Mouse (Mus musculus) heart, embryonic 16.5 days (tissue): ENCODE results near the gene Ifnk. TPM values are rescaled to one million over a fixed set of nuclear protein-coding genes. Genes with fewer than 3 reads are reported as not detected.

Experiments
- ATAC-seq: fragments of 200-750 bp; cut with Nextera tagmentation; replicated peaks from 2 replicates; pipeline ENCODE4 v1.8.0; 2017; ENCODE audit warnings: moderate number of reproducible peaks; ENCODE audit not compliant: insufficient read depth, low FRiP score; ENCODE audit errors: extremely low read depth
- H3K27ac ChIP-seq: fragments of 300-500 bp; sonication (generic); 2 replicates; pipeline ENCODE4 v1.5.1; 2014; ENCODE audit warnings: mild to moderate bottlenecking, low read length, control low read depth, moderate library complexity
- H3K27me3 ChIP-seq: fragments of 300-500 bp; sonication (generic); 2 replicates; pipeline ENCODE4 v1.6.1; 2014; ENCODE audit warnings: low read length, mixed read lengths; ENCODE audit not compliant: control insufficient read depth, insufficient read depth
- H3K36me3 ChIP-seq: fragments of 300-500 bp; sonication (generic); 2 replicates; pipeline ENCODE4 v1.6.1; 2014; ENCODE audit not compliant: control insufficient read depth, insufficient read depth
- H3K4me1 ChIP-seq: fragments of 300-500 bp; sonication (generic); 2 replicates; pipeline ENCODE4 v1.6.1; 2014; ENCODE audit warnings: low read length, mixed read lengths; ENCODE audit not compliant: control insufficient read depth, insufficient read depth
- H3K4me2 ChIP-seq: fragments of 300-500 bp; sonication (generic); 2 replicates; pipeline ENCODE4 v1.6.1; 2014; ENCODE audit warnings: low read depth, mild to moderate bottlenecking, control low read depth, low read length
- H3K4me3 ChIP-seq: fragments of 300-500 bp; sonication (generic); 2 replicates; pipeline ENCODE4 v1.5.1; 2014; ENCODE audit warnings: mild to moderate bottlenecking, control low read depth, low read length
- H3K9ac ChIP-seq: fragments of 300-500 bp; sonication (generic); 2 replicates; pipeline ENCODE4 v1.6.1; 2014; ENCODE audit warnings: low read length, control low read depth
- H3K9me3 ChIP-seq: fragments of 300-500 bp; sonication (generic); replicated peaks from 2 replicates; pipeline ENCODE4 v1.6.1; 2016; ENCODE audit warnings: low read length; ENCODE audit not compliant: control insufficient read depth
- WGBS: fragments of 180-500 bp; shearing (Covaris S2); extraction: QIAGEN DNeasy Blood & Tissue Kit; methylation state at CpG from one replicate; pipeline ENCODE4 v1.1.7; 2014; 5-methylcytosine and 5-hydroxymethylcytosine counted together
- polyA plus RNA-seq: library from polyadenylated mRNA; unstranded; fragments of >200 nt; fragmentation: Nextera tagmentation; extraction: Ambion mirVana; gene quantifications from 2 replicates; pipeline ENCODE4 v1.2.1, GENCODE M21; 2015

Gene Ifnk
- polyA plus RNA-seq, 1 experiment from 2014 or later = 0.18 TPM

DNA sequence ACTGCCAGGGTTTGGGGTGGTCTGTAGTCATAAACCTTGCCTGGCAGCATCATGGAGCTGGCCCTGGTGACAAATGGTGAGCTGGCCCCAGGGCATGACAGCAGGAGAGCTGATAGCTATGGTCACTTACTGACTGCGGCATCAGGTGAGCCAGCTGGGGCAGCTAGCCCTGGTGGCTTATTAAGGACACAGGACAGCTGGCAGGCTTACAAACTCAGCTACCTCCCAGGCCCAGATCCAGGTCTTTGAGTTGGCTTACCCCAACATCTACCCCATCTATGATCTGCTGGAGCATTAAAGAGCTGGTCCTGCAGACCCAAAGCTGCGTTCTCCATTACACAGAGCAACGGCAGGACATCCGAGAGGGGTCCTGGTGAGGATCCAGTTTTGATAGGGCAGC lies 18.4 kb upstream of the Ifnk start:
- no peaks in the 10 kb centered on the region for H3K9me3 ChIP-seq
- H3K36me3 ChIP-seq = no peaks in the 10 kb centered on the region
- no peak overlapping the region for H3K9ac ChIP-seq
- no peak overlapping the region for H3K4me3 ChIP-seq
- H3K27me3 ChIP-seq = no peaks in the 10 kb centered on the region
- H3K4me1 ChIP-seq = no peaks in the 10 kb centered on the region; the same call in 1 of the 2 replicates
- ATAC-seq = no peak
- WGBS = 72% methylated on average over 4 of the region's 4 CpGs
- no peak overlapping the region for H3K4me2 ChIP-seq
- no peak overlapping the region for H3K27ac ChIP-seq

DNA sequence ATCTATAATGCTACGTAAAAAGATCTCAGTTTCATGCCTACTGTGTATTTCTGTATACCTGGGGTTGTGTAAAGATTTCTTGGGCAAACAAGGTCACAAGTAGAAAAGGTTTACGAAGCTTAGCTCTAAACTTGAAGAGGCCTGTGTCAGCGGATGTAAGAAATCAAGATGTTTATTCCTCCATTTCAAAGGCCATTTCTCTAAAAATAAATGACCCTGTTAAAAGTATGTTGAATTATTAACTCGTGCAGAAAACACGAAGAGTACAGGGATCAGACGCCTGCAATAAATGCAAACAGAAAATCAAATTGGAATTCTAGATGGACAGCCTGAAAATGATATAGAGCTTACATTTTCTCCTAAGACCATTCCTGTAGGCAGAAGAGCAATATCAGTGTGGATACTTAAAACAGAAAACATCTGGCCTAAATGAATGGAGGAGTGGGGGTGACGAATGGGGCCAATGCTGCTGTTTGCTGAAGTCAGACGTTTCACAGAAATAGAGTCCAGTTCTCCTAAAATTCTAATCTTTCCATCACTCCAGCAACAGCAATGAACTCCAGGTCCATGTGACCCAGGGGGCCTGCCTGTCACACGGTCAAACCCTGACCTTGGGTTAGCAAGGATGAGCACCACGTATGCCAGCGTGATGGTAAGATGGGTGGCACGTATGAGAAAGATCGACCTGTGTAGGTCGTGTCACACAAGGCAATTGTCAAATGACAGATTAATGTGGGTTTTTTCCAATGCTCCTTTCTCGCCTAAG lies 16.8 kb upstream of the Ifnk start:
- no peak overlapping the region for H3K9ac ChIP-seq
- ATAC-seq = no peak
- no peak overlapping the region for H3K4me2 ChIP-seq
- H3K4me1 ChIP-seq = no peaks in the 10 kb centered on the region; the same call in 1 of the 2 replicates
- H3K9me3 ChIP-seq = no peaks in the 10 kb centered on the region
- 74% methylated on average over 15 of the region's 15 CpGs for WGBS
- no peak overlapping the region for H3K27ac ChIP-seq
- no peak overlapping the region for H3K4me3 ChIP-seq
- no peaks in the 10 kb centered on the region for H3K36me3 ChIP-seq
- H3K27me3 ChIP-seq = no peaks in the 10 kb centered on the region

DNA sequence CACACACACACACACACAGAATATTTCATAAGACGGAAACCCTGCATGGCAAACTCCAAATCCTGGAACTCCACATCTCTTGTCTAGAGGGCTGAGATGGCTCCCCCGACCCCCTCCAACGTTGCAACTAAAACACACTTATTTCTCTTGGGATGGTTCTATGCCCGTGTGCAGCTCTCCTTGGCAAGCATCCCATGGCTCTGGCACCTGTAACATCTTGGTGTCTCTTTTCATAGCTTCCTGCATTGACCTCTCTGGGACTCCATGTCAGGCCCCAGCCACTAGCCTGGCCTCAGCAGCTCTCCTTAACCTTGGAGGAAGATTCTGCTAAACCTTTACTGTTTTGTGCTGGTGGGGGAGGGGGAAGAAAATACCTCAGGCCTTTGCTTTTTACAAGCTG lies 16.1 kb upstream of the Ifnk start:
- H3K4me2 ChIP-seq = no peak overlapping the region
- H3K27ac ChIP-seq = no peak overlapping the region
- ATAC-seq = no peak
- no peaks in the 10 kb centered on the region for H3K36me3 ChIP-seq
- no peaks in the 10 kb centered on the region for H3K9me3 ChIP-seq
- 83% methylated on average over 4 of the region's 4 CpGs for WGBS
- no peak overlapping the region for H3K4me3 ChIP-seq
- no peaks in the 10 kb centered on the region for H3K4me1 ChIP-seq
- H3K9ac ChIP-seq = no peak overlapping the region
- no peaks in the 10 kb centered on the region for H3K27me3 ChIP-seq

DNA sequence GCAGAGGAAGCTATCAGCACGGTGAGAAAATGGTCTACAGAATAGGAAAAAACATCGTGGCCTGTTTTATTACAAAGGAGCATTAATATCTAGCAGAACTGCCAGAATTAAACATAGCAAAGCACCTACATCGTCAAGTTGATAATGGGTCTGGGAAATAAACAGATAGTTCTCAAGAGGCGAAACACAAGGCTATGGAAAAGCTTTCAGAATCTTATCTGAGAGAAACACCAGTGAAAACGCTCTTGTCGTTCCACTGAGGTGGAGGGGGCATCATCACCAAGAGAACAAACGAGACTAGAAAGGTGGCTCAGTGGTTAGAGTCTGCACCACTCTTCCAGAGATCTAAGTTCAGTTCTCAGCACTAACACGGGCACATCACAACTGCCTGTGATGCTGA lies 14.9 kb upstream of the Ifnk start:
- no peak overlapping the region for H3K4me2 ChIP-seq
- H3K4me1 ChIP-seq = no peaks in the 10 kb centered on the region
- no peak for ATAC-seq
- H3K4me3 ChIP-seq = no peak overlapping the region
- H3K36me3 ChIP-seq = no peaks in the 10 kb centered on the region
- H3K9me3 ChIP-seq = no peaks in the 10 kb centered on the region
- H3K27ac ChIP-seq = no peak overlapping the region
- WGBS = 44% methylated on average over 8 of the region's 8 CpGs
- H3K9ac ChIP-seq = no peak overlapping the region
- no peaks in the 10 kb centered on the region for H3K27me3 ChIP-seq

DNA sequence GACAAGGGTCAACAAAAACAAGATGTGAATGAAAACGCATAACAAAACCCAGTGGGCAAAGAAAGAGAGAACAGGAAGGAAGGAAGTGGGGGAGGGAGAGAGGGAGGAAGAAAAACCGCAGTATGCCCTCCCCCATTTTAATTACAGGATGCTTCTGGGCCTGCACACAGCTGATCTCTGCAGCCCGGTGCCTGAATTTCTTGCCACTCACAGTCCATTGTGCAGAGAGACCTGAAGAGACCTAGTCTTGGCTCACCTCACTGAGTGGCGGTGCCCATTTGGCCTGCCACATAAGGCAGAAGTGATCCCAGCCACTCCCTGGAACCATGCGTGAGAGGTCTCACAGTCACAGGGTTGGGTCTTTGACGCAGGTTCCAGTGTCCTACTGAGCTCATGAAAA lies 13.8 kb upstream of the Ifnk start:
- ATAC-seq = no peak; the same call in 1 of the 2 replicates
- 62% methylated on average over 6 of the region's 6 CpGs for WGBS
- no peaks in the 10 kb centered on the region for H3K36me3 ChIP-seq
- H3K9ac ChIP-seq = no peak overlapping the region
- no peak overlapping the region for H3K4me2 ChIP-seq
- H3K27me3 ChIP-seq = no peaks in the 10 kb centered on the region
- H3K4me1 ChIP-seq = no peaks in the 10 kb centered on the region
- no peak overlapping the region for H3K27ac ChIP-seq
- H3K9me3 ChIP-seq = no peaks in the 10 kb centered on the region
- H3K4me3 ChIP-seq = no peak overlapping the region

DNA sequence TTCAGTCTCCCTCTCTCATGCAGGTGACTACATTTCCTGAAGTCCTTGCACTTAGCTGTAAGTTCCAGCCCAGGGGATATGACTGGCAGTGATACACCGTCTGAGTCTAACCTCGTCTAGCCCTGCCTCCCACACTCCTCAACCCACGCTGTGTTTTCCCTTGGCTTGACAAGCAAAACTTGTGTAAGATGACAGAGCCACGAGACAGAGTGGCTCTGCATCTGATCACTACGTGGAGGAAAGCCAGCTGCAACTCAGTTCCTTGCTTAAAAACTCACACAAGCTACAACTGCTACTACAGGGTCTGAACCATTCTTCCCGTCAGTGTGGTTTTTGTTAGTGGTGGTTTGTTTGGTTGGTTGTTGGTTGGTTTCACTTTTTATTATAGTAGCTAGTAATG lies 11.5 kb upstream of the Ifnk start:
- Histone ChIP-seq H3K4me3 (no peak overlapping the region), H3K4me2 (no peak overlapping the region), H3K4me1 (no peaks in the 10 kb centered on the region), H3K9me3 (no peaks in the 10 kb centered on the region), H3K27me3 (no peaks in the 10 kb centered on the region), H3K36me3 (no peaks in the 10 kb centered on the region), H3K27ac (no peak overlapping the region), H3K9ac (no peak overlapping the region)
- WGBS = 50% methylated on average over 6 of the region's 6 CpGs
- ATAC-seq = no peak

DNA sequence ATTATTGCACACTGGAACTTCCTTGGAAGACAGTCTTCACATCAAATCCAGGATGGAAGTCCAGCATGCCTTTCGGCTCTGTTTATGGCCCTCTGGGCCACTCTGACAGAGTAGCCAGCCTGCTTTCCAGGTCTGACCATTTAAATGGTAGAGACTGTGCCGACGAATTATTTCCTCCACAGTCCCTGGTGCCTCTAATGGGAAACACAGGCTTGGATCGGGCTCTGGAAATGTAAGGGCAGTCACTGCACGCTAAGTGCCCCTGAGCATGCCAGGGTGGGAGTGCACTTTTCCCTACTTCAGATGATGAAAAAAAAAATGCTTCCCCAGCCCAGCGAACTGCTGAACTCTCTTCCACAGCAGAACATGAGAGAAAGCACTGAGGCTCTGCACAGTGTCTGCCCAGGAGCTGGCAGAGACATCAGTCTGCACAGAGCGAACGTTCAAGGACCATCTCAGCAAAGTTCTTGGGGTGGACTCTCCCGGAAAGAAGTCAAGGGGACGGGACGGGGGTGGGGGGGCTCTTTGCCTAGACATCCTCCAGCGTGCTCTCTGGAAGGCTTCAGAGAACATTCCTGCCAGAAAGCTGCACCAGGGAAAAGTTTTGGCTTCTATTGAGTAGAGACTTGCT lies 8.3 kb upstream of the Ifnk start:
- Histone ChIP-seq H3K9me3 (no peaks in the 10 kb centered on the region), H3K4me2 (0 out of 2 replicates have a peak overlapping the region, but pooled peaks have one; percentile 29), H3K9ac (no peak overlapping the region), H3K36me3 (no peaks in the 10 kb centered on the region), H3K27ac (no peak overlapping the region), H3K4me3 (no peak overlapping the region), H3K4me1 (no peaks in the 10 kb centered on the region), H3K27me3 (no peaks in the 10 kb centered on the region; the same call in 1 of the 2 replicates)
- no peak for ATAC-seq
- 58% methylated on average over 12 of the region's 12 CpGs for WGBS

DNA sequence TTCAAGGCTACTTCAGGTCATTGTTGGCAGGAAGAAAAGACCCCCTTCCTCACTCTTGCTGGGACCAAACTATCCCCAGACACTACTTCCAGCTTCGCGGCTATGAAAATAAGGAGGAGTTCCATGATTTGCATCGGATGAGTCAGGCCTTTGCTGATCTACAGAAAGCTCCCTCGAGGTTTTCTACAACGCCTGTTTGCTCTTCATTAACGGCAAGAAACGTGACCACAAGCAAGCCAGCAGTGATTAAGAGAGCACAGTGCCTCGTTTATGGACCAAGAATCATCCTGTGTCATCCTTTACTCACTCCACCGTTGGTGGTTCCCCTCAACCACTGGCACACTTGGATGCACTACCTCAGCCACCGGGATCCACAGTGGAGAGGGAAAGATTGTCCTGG lies 6.1 kb upstream of the Ifnk start:
- Histone ChIP-seq H3K9me3 (no peaks in the 10 kb centered on the region), H3K36me3 (no peaks in the 10 kb centered on the region), H3K4me2 (no peak overlapping the region), H3K27me3 (no peaks in the 10 kb centered on the region; the same call in 1 of the 2 replicates), H3K4me3 (no peak overlapping the region), H3K4me1 (no peaks in the 10 kb centered on the region), H3K27ac (no peak overlapping the region), H3K9ac (no peak overlapping the region)
- 75% methylated on average over 10 of the region's 10 CpGs for WGBS
- no peak for ATAC-seq

DNA sequence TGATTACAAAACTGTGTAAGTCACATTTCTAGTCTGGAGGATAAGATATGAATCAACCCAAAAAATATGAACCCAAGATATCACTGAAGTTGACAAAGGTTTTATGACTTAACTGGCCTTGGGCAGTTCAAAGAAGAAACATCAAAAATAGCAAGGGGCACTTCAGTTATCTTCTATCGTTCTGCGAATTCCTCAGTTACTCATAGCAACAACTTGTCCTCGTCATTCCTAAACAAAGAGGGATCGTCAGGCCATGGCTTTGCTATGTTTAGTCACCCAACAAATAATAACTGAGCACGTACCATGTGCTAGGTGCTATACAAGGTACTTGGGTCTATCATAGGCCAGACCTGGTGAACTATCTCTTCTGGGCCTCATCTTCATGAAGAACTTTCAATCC lies 5.3 kb upstream of the Ifnk start:
- Histone ChIP-seq H3K36me3 (no peaks in the 10 kb centered on the region), H3K4me2 (no peak overlapping the region), H3K27me3 (no peaks in the 10 kb centered on the region; the same call in 1 of the 2 replicates), H3K9me3 (no peaks in the 10 kb centered on the region), H3K27ac (no peak overlapping the region), H3K4me1 (no peaks in the 10 kb centered on the region), H3K4me3 (no peak overlapping the region), H3K9ac (no peak overlapping the region)
- 56% methylated on average over 5 of the region's 5 CpGs for WGBS
- ATAC-seq = no peak
